Mouse (Mus musculus) urinary bladder, adult 2 months (tissue): ENCODE data around the gene Stx4a. TPM values are rescaled to one million over a fixed set of nuclear protein-coding genes. Genes with fewer than 3 reads are reported as not detected.
"Not testable (repeated sequence)": the region's sequence is repeated elsewhere in the genome, so short reads cannot be mapped to it uniquely, and the experiment has no call there.

ENCODE experiments used
- DNase-seq: peaks from one replicate; pipeline ENCODE4 v3.0.0; 2022; ENCODE audit warnings: low spot score
- polyA plus RNA-seq: library from polyadenylated mRNA; depleted of rRNA; stranded (reverse); fragments of >200 nt; gene quantifications from 2 replicates; pipeline ENCODE4 v1.2.3, GENCODE M21; 2012; rRNA removed

Gene Stx4a
- polyA plus RNA-seq, result 161 and 178 TPM in 2 replicates

GRCm38 (mm10) chr7:127824176-127824871 is at the start of gene Stx4a, which contains the start of gene Stx1b:
Gene Stx4a (plus strand): TSS chr7:127824294.
Gene Stx1b (minus strand): TSS chr7:127824549.
- DNase-seq, result no peak

- not testable (repeated sequence) for DNase-seq
Observed at GRCm38 (mm10) chr7:127775837-127776236, 48.3 kb upstream of the Stx4a start.

- peak; percentile 64 for DNase-seq
Observed at GRCm38 (mm10) chr7:127776426-127776825, 47.7 kb upstream of the Stx4a start, which contains the start of gene Setd1a. Gene Setd1a (plus strand): TSS chr7:127776670.

GRCm38 (mm10) chr7:127776878-127777473 is 47.1 kb upstream of the Stx4a start:
- DNase-seq, result peak; percentile 94

- peak; percentile 66 for DNase-seq
Observed at GRCm38 (mm10) chr7:127777474-127778266, 46.4 kb upstream of the Stx4a start.

- DNase-seq, result no peak
Observed at GRCm38 (mm10) chr7:127778350-127778749, 45.7 kb upstream of the Stx4a start.

- DNase-seq, result no peak
Observed at GRCm38 (mm10) chr7:127785308-127785707, 38.8 kb upstream of the Stx4a start, which contains the start of gene Gm49388. Gene Gm49388 (plus strand): TSS chr7:127785608.

- DNase-seq, result no peak
Observed at GRCm38 (mm10) chr7:127797076-127797845, 26.8 kb upstream of the Stx4a start.

GRCm38 (mm10) chr7:127798591-127798990 is 25.5 kb upstream of the Stx4a start:
- DNase-seq, result no peak

- no peak for DNase-seq
Observed at GRCm38 (mm10) chr7:127799211-127799610, 24.9 kb upstream of the Stx4a start.

GRCm38 (mm10) chr7:127799738-127800137 is 24.4 kb upstream of the Stx4a start:
- no peak for DNase-seq

GRCm38 (mm10) chr7:127800435-127801009 is 23.6 kb upstream of the Stx4a start, which contains the start of gene Hsd3b7:
Gene Hsd3b7 (plus strand): TSS chr7:127800604.
- DNase-seq, result peak; percentile 91

GRCm38 (mm10) chr7:127801010-127801621 is 23.0 kb upstream of the Stx4a start:
- DNase-seq, result no peak

GRCm38 (mm10) chr7:127802313-127802712 is 21.8 kb upstream of the Stx4a start:
- no peak for DNase-seq

GRCm38 (mm10) chr7:127808821-127809220 is 15.3 kb upstream of the Stx4a start:
- DNase-seq, result no peak

GRCm38 (mm10) chr7:127809846-127810245 is 14.2 kb upstream of the Stx4a start:
- no peak for DNase-seq

GRCm38 (mm10) chr7:127810650-127811049 is 13.4 kb upstream of the Stx4a start:
- no peak for DNase-seq

- no peak for DNase-seq
Observed at GRCm38 (mm10) chr7:127811240-127811639, 12.9 kb upstream of the Stx4a start.

- no peak for DNase-seq
Observed at GRCm38 (mm10) chr7:127812292-127812691, 11.8 kb upstream of the Stx4a start.

- no peak for DNase-seq
Observed at GRCm38 (mm10) chr7:127813821-127814220, 10.3 kb upstream of the Stx4a start.
